Mouse (Mus musculus): Measurements from ENCODE around the gene Ss18l1.

The Ss18l1 gene

GRCm38 (mm10) chr2:180107081-180107480, 64.8 kb downstream of the Ss18l1 start:
- in situ Hi-C loops (cut with MboI; ENCODE audit: low pct_unique_long_range_greater_than_20kb in 1 of 2, low sequenced_read_pairs in 2 of 2, unreplicated experiment in 1 of 2) = no loop called here

GRCm38 (mm10) chr2:180108285-180108684, 66.0 kb downstream of the Ss18l1 start:
- in situ Hi-C loops (cut with MboI; ENCODE audit: low pct_unique_long_range_greater_than_20kb in 1 of 2, low sequenced_read_pairs in 2 of 2, unreplicated experiment in 1 of 2) = no loop called here

- in situ Hi-C loops (cut with MboI; ENCODE audit: low pct_unique_long_range_greater_than_20kb in 1 of 2, low sequenced_read_pairs in 2 of 2, unreplicated experiment in 1 of 2) = no loop called here
These were observed 71.9 kb downstream of the Ss18l1 start for GRCm38 (mm10) chr2:180113909-180114890.

- in situ Hi-C loops (cut with MboI; ENCODE audit: low pct_unique_long_range_greater_than_20kb in 1 of 2, low sequenced_read_pairs in 2 of 2, unreplicated experiment in 1 of 2) = no loop called here
These were observed 73.0 kb downstream of the Ss18l1 start for GRCm38 (mm10) chr2:180115279-180115678.

GRCm38 (mm10) chr2:180116081-180116493, 73.8 kb downstream of the Ss18l1 start:
- in situ Hi-C loops (cut with MboI; ENCODE audit: low pct_unique_long_range_greater_than_20kb in 1 of 2, low sequenced_read_pairs in 2 of 2, unreplicated experiment in 1 of 2) = no loop called here

GRCm38 (mm10) chr2:180116741-180117484, 74.6 kb downstream of the Ss18l1 start:
- in situ Hi-C loops (cut with MboI; ENCODE audit: low pct_unique_long_range_greater_than_20kb in 1 of 2, low sequenced_read_pairs in 2 of 2, unreplicated experiment in 1 of 2) = no loop called here

- in situ Hi-C loops (cut with MboI; ENCODE audit: low pct_unique_long_range_greater_than_20kb in 1 of 2, low sequenced_read_pairs in 2 of 2, unreplicated experiment in 1 of 2) = no loop called here
These were observed 75.3 kb downstream of the Ss18l1 start for GRCm38 (mm10) chr2:180117485-180118194.

GRCm38 (mm10) chr2:180118661-180119438, 76.5 kb downstream of the Ss18l1 start, which contains the start of gene Osbpl2:
Osbpl2 (plus strand) TSS chr2:180119306.
- in situ Hi-C loops (cut with MboI; ENCODE audit: low pct_unique_long_range_greater_than_20kb in 1 of 2, low sequenced_read_pairs in 2 of 2, unreplicated experiment in 1 of 2) = no loop called here
